Mouse (Mus musculus): ENCODE measurements around the gene Fbxl15. TPM values are rescaled to one million over a fixed set of nuclear protein-coding genes. Genes with fewer than 3 reads are reported as not detected.

The Fbxl15 gene
- polyA plus RNA-seq, 1 experiment from 2014 or later: 15.1 TPM

GRCm38 (mm10) chr19:46317546-46317885 lies 10.5 kb upstream of the Fbxl15 start:
- DNase-seq (ENCODE audit: low spot score): no peak
- Histone ChIP-seq H3K27me3 (ENCODE audit: control insufficient read depth, insufficient read depth, low read length) (peaks cover 94% of the 10 kb centered on the region), H3K9ac (ENCODE audit: low read length) (no peak overlapping the region), H3K4me1 (ENCODE audit: control insufficient read depth, insufficient read depth, low read length) (peaks cover 13% of the 10 kb centered on the region), H3K4me2 (ENCODE audit: low read depth, severe bottlenecking) (peak overlapping the region; percentile 77), H3K9me3 (ENCODE audit: control insufficient read depth, low read length) (no peaks in the 10 kb centered on the region; the same call in 1 of the 2 replicates), H3K4me3 (ENCODE audit: low read depth, low read length) (peak overlapping the region; percentile 28), H3K36me3 (ENCODE audit: control insufficient read depth, insufficient read depth, low read length) (no peaks in the 10 kb centered on the region), H3K27ac (replicated peaks; ENCODE audit: low read depth, low read length) (no peak overlapping the region)
- no peak for ATAC-seq (ENCODE audit: insufficient number of reproducible peaks, low FRiP score, low TSS enrichment, low read depth)
- under 1% methylated on average over 48 of the region's 48 CpGs for WGBS

GRCm38 (mm10) chr19:46318031-46318471 lies 9.9 kb upstream of the Fbxl15 start:
- H3K9ac ChIP-seq (ENCODE audit: low read length): peak overlapping the region; percentile 22; the same call in 1 of the 2 replicates

GRCm38 (mm10) chr19:46318586-46319378 lies 9.2 kb upstream of the Fbxl15 start:
- WGBS: 11% methylated on average over 16 of the region's 16 CpGs
- Histone ChIP-seq H3K27ac (replicated peaks; ENCODE audit: low read depth, low read length) (no peak overlapping the region), H3K4me1 (ENCODE audit: control insufficient read depth, insufficient read depth, low read length) (peaks cover 13% of the 10 kb centered on the region), H3K4me2 (ENCODE audit: low read depth, severe bottlenecking) (no peak overlapping the region; the same call in 1 of the 2 replicates), H3K36me3 (ENCODE audit: control insufficient read depth, insufficient read depth, low read length) (no peaks in the 10 kb centered on the region), H3K9ac (ENCODE audit: low read length) (no peak overlapping the region), H3K4me3 (ENCODE audit: low read depth, low read length) (0 out of 2 replicates have a peak overlapping the region, but pooled peaks have one; percentile 28), H3K9me3 (ENCODE audit: control insufficient read depth, low read length) (no peaks in the 10 kb centered on the region; the same call in 1 of the 2 replicates), H3K27me3 (ENCODE audit: control insufficient read depth, insufficient read depth, low read length) (peaks cover 98% of the 10 kb centered on the region)
- ATAC-seq (ENCODE audit: insufficient number of reproducible peaks, low FRiP score, low TSS enrichment, low read depth) (no peak), DNase-seq (ENCODE audit: low spot score) (peak; percentile 65)

More at GRCm38 (mm10) chr19:46318031-46318471, 9.9 kb upstream of the Fbxl15 start:
- Histone ChIP-seq H3K4me3 (ENCODE audit: low read depth, low read length) (peak overlapping the region; percentile 28; the same call in 1 of the 2 replicates), H3K36me3 (ENCODE audit: control insufficient read depth, insufficient read depth, low read length) (no peaks in the 10 kb centered on the region), H3K4me2 (ENCODE audit: low read depth, severe bottlenecking) (peak overlapping the region; percentile 77), H3K9me3 (ENCODE audit: control insufficient read depth, low read length) (no peaks in the 10 kb centered on the region; the same call in 1 of the 2 replicates), H3K27ac (replicated peaks; ENCODE audit: low read depth, low read length) (no peak overlapping the region), H3K27me3 (ENCODE audit: control insufficient read depth, insufficient read depth, low read length) (peaks cover 98% of the 10 kb centered on the region), H3K4me1 (ENCODE audit: control insufficient read depth, insufficient read depth, low read length) (peaks cover 13% of the 10 kb centered on the region)
- DNase-seq (ENCODE audit: low spot score) (no peak), ATAC-seq (ENCODE audit: insufficient number of reproducible peaks, low FRiP score, low TSS enrichment, low read depth) (no peak)
- 3% methylated on average over 39 of the region's 42 CpGs for WGBS

GRCm38 (mm10) chr19:46320076-46320785 lies 7.8 kb upstream of the Fbxl15 start:
- 77% methylated on average over 8 of the region's 8 CpGs for WGBS
- peaks cover 98% of the 10 kb centered on the region for H3K27me3 ChIP-seq (ENCODE audit: control insufficient read depth, insufficient read depth, low read length)
- no peak overlapping the region for H3K4me2 ChIP-seq (ENCODE audit: low read depth, severe bottlenecking)
- ATAC-seq (ENCODE audit: insufficient number of reproducible peaks, low FRiP score, low TSS enrichment, low read depth) (no peak), DNase-seq (ENCODE audit: low spot score) (no peak)
- H3K4me3 ChIP-seq (ENCODE audit: low read depth, low read length): no peak overlapping the region
- H3K4me1 ChIP-seq (ENCODE audit: control insufficient read depth, insufficient read depth, low read length): peaks cover 13% of the 10 kb centered on the region
- no peak overlapping the region for H3K27ac ChIP-seq (replicated peaks; ENCODE audit: low read depth, low read length)
- no peaks in the 10 kb centered on the region; the same call in 1 of the 2 replicates for H3K9me3 ChIP-seq (ENCODE audit: control insufficient read depth, low read length)
- no peak overlapping the region for H3K9ac ChIP-seq (ENCODE audit: low read length)
- no peaks in the 10 kb centered on the region for H3K36me3 ChIP-seq (ENCODE audit: control insufficient read depth, insufficient read depth, low read length)

GRCm38 (mm10) chr19:46321101-46321943 lies 6.7 kb upstream of the Fbxl15 start:
- no peaks in the 10 kb centered on the region for H3K36me3 ChIP-seq (ENCODE audit: control insufficient read depth, insufficient read depth, low read length)
- peaks cover 13% of the 10 kb centered on the region for H3K4me1 ChIP-seq (ENCODE audit: control insufficient read depth, insufficient read depth, low read length)
- peaks cover 98% of the 10 kb centered on the region for H3K27me3 ChIP-seq (ENCODE audit: control insufficient read depth, insufficient read depth, low read length)
- peak; percentile 34 for DNase-seq (ENCODE audit: low spot score)
- ATAC-seq (ENCODE audit: insufficient number of reproducible peaks, low FRiP score, low TSS enrichment, low read depth): no peak
- H3K27ac ChIP-seq (replicated peaks; ENCODE audit: low read depth, low read length): no peak overlapping the region
- no peak overlapping the region for H3K4me2 ChIP-seq (ENCODE audit: low read depth, severe bottlenecking)
- WGBS: 29% methylated on average over 6 of the region's 6 CpGs
- no peaks in the 10 kb centered on the region; the same call in 1 of the 2 replicates for H3K9me3 ChIP-seq (ENCODE audit: control insufficient read depth, low read length)
- H3K9ac ChIP-seq (ENCODE audit: low read length): no peak overlapping the region
- H3K4me3 ChIP-seq (ENCODE audit: low read depth, low read length): no peak overlapping the region

GRCm38 (mm10) chr19:46322144-46322995 lies 5.6 kb upstream of the Fbxl15 start:
- Histone ChIP-seq H3K36me3 (ENCODE audit: control insufficient read depth, insufficient read depth, low read length) (no peaks in the 10 kb centered on the region), H3K4me3 (ENCODE audit: low read depth, low read length) (no peak overlapping the region), H3K27me3 (ENCODE audit: control insufficient read depth, insufficient read depth, low read length) (peaks cover 98% of the 10 kb centered on the region), H3K27ac (replicated peaks; ENCODE audit: low read depth, low read length) (no peak overlapping the region), H3K9me3 (ENCODE audit: control insufficient read depth, low read length) (no peaks in the 10 kb centered on the region), H3K4me2 (ENCODE audit: low read depth, severe bottlenecking) (no peak overlapping the region; the same call in 1 of the 2 replicates), H3K4me1 (ENCODE audit: control insufficient read depth, insufficient read depth, low read length) (peaks cover 13% of the 10 kb centered on the region), H3K9ac (ENCODE audit: low read length) (no peak overlapping the region)
- 60% methylated on average over 11 of the region's 11 CpGs for WGBS
- no peak for ATAC-seq (ENCODE audit: insufficient number of reproducible peaks, low FRiP score, low TSS enrichment, low read depth)
- no peak for DNase-seq (ENCODE audit: low spot score)

GRCm38 (mm10) chr19:46322996-46323572 lies 4.9 kb upstream of the Fbxl15 start:
- Histone ChIP-seq H3K27ac (replicated peaks; ENCODE audit: low read depth, low read length) (no peak overlapping the region), H3K27me3 (ENCODE audit: control insufficient read depth, insufficient read depth, low read length) (peaks cover 95% of the 10 kb centered on the region), H3K4me3 (ENCODE audit: low read depth, low read length) (no peak overlapping the region), H3K4me1 (ENCODE audit: control insufficient read depth, insufficient read depth, low read length) (peaks cover 7% of the 10 kb centered on the region), H3K9ac (ENCODE audit: low read length) (no peak overlapping the region), H3K9me3 (ENCODE audit: control insufficient read depth, low read length) (no peaks in the 10 kb centered on the region), H3K4me2 (ENCODE audit: low read depth, severe bottlenecking) (no peak overlapping the region), H3K36me3 (ENCODE audit: control insufficient read depth, insufficient read depth, low read length) (no peaks in the 10 kb centered on the region)
- DNase-seq (ENCODE audit: low spot score): no peak
- ATAC-seq (ENCODE audit: insufficient number of reproducible peaks, low FRiP score, low TSS enrichment, low read depth): no peak
- 79% methylated on average over 13 of the region's 13 CpGs for WGBS

Measured in limb, embryonic 11.5 days (tissue).